Mouse (Mus musculus): Measurements from ENCODE around the gene Gm10401.

DNA sequence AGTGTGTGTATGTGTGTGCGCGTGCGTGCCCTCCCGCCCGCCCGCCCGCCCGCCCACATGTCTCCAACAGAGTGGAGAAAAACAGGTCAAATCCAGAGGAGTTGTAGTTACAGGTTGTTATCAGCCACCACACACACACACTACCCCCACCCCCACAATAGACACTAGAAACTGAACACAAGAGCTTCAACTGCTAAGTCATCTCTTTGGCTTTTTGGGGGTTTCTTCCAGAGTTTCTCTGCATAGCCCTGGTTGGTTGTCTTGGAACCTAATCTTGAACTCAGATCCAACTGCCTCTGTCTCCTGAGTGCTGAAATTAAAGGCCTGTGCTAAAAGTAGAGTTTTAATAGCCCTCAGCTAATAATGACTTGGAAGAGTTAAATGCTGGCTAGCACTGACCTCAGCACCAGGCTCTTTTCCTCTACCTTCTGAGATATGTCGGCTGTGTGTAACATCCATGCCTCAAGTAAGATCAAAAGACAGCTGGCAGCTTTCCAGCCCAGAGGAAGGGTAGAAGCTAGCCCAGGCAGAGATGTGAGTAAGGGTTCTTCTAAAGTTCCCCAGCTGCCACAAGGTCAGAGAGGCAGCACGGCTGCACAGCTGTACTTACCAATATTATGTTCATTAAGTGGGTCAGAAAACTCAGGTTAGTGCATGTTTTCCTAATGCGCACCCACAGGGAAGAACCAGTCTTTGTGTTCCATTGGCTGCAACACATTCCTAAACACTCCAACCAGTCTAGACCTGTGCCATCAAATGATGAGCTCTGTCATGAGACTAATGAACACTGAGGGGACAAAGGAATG, 26.8 kb downstream of the Gm10401 start:
- TF ChIP-seq CTCF (IDR thresholded peaks at IDR 0.05; ENCODE audit: control insufficient read depth, insufficient read depth, low read length) = no peak
- TF ChIP-seq POLR2A (IDR thresholded peaks at IDR 0.05; ENCODE audit: borderline replicate concordance, control insufficient read depth, low read depth, low read length) = no peak

Data from bone marrow, adult 2 months (tissue).